Mouse (Mus musculus): ENCODE measurements around the gene Ufc1.
"Not testable (repeated sequence)": the region's sequence is repeated elsewhere in the genome, so short reads cannot be mapped to it uniquely, and the experiment has no call there.

The Ufc1 gene

DNA sequence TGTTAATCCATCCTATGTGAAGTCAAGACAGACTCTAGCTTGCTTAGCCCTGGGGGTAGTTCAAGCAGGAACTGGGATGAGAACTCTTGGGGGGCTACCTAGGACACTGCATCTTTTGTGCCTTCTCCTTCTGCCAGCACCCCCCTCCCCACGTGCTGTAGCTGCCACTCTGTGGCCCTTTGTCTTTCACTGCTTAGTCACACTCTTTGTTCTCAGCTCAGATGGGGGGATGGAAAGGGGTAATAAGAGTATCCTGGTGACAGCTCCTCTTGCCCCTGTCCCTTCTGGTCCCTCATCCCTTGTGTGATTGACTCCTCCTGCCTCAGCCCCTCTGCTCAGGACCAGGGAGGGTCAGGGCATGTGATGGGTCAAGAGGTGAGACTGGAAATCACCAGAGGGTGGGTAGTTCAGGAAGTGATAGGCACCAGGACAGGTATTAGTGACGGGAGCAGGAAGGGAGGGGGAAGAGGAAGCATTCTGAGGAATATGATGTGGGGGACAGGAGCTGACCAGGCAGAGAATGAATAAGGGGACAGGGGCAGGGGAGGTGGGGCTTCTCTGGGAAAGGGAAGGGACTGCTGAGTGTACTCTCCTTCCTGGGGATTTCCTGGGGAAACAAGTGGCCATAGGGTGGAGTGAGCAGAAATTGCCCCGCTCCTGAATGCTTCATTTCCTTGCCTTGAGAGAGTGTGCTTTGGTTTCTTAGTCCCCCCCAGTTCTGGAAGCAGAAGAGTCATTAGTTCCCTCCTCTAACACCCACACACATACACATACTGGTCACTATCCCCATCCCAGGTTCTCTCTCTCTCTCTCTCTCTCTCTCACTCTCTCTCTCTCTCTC is 46.2 kb downstream of the Ufc1 start:
- DNase-seq (ENCODE audit: low spot score in 2 of 2): no peak

- DNase-seq (ENCODE audit: low spot score in 2 of 2): no peak
These were observed 46.9 kb downstream of the Ufc1 start for GRCm38 (mm10) chr1:171247916-171248315.

DNA sequence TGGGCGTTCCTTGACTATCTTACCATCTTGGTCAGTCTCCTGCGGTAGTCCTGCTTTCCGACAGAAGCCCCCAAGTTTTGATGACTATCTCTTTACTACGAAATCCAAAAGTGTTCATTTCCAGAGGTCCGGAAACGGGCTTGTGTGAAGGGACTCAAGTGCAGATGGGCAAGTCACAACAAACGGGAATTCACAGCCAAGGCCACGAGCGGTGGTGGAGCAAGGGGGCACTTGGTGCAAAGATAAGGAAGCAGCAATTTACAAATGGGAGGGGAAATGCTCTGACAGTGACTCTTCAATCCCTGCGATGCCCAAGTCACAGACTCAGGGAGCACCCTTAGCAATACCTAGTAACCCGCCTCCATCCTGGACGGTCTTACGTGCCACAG is 47.4 kb downstream of the Ufc1 start:
- DNase-seq (ENCODE audit: low spot score in 2 of 2): no peak

GRCm38 (mm10) chr1:171246709-171247452 is 47.9 kb downstream of the Ufc1 start:
- peak; percentile 97 for DNase-seq (ENCODE audit: low spot score in 2 of 2)

DNA sequence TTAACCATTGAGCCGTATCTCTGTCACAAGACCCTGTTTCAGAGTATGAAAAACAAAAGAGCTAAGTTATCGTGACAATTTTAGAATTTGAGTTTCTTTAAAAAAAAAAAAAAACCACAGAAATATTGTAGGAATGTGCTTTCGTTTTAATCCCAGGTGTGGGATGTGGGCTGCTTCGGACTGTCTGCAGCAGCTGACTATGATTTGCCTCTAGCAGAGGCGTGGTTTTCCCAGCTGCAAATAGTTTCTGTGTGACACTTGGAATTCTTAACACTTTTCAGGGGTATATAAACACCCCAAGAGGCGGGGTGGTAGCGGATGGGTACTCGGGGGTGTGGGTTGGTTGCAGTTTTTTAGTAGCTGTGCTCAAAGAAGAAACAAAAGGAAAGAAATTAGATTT is 49.5 kb downstream of the Ufc1 start:
- DNase-seq (ENCODE audit: low spot score in 2 of 2): no peak

- not testable (repeated sequence) for DNase-seq (ENCODE audit: low spot score in 2 of 2)
These were observed 52.9 kb downstream of the Ufc1 start for GRCm38 (mm10) chr1:171241952-171242351.

- no peak for DNase-seq (ENCODE audit: low spot score in 2 of 2)
These were observed 53.9 kb downstream of the Ufc1 start for GRCm38 (mm10) chr1:171240911-171241310.

DNA sequence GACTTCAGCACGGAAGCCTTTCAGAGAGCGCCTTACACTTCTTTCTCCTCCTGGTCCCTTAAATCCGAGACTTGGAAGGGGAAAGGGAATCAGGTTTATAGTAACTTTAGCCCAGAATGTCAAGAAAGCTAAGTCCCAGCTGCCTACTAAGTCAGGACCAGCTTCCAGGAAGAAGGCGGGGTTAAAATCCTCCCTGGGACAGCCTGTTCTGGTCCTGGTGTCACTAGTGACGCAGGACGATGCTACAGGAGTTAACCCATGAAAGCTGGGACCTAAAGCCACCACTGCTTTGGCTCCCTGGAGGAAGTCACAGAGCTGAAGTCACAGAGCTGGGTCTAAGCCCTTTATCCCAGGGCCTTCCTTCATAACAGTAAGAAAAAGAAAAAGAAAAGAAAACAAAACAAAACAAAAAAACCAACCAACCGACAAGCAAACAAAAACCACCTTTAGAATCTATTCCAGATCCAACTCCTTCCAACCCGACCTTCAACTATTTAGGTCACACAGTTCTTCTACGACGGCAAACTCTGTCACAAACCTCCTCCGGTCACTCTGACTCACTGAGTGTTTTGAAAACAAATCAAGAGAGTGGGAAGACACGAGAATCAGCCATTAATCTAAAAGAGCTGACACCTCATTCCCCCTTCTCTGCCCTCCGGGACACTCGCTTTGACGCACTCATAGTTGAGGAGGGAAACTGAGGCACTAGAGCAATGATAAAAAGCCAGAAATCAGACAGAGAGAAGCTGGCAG is 54.7 kb downstream of the Ufc1 start:
- DNase-seq (ENCODE audit: low spot score in 2 of 2): no peak
